Mouse (Mus musculus) adrenal gland, postnatal 36 days (tissue): ENCODE measurements around the gene Zfp85. TPM values are rescaled to one million over a fixed set of nuclear protein-coding genes. Genes with fewer than 3 reads are reported as not detected.

ENCODE experiments used
- total RNA-seq, 2 experiments: library from RNA; stranded (reverse); gene quantifications; 2 replicates each; pipeline ENCODE4 v1.2.3; 2021

Zfp85 gene
- total RNA-seq, 2 experiments from 2014 or later = 3.7 to 4.2 TPM

Other genes with a start within 250 kb of the Zfp85 start
- not detected for gene Gm26965, start 229.1 kb downstream of the Zfp85 start, total RNA-seq
- gene Zfp87, start 229.1 kb downstream of the Zfp85 start, total RNA-seq = 10 to 100 TPM; 22.0 to 23.3 TPM
- gene Zfp748, start 201.4 kb downstream of the Zfp85 start, total RNA-seq = 10 to 100 TPM in 1 of 2 experiments, 1 to 10 TPM in 1; 8.3 to 10.2 TPM
- 1 to 10 TPM; 7.5 to 7.7 TPM for gene Zfp729b, start 145.5 kb downstream of the Zfp85 start, total RNA-seq
- gene Gm49345, start 117.5 kb downstream of the Zfp85 start, total RNA-seq = 1 to 10 TPM; 1.0 to 1.9 TPM
- 1 to 10 TPM; 5.8 to 7.5 TPM for gene Zfp729a, start 117.4 kb downstream of the Zfp85 start, total RNA-seq
- gene Zfp738, start 68.2 kb downstream of the Zfp85 start, total RNA-seq = 10 to 100 TPM in 1 of 2 experiments, 1 to 10 TPM in 1; 9.9 to 10.7 TPM
- 10 to 100 TPM in 1 of 2 experiments, 1 to 10 TPM in 1; 8.2 to 12.0 TPM for gene Zfp65, start 26.1 kb downstream of the Zfp85 start, total RNA-seq
- 1 to 10 TPM; 1.7 to 3.5 TPM for gene Zfp493, start 24.5 kb upstream of the Zfp85 start, total RNA-seq
- 1 to 10 TPM; 2.3 to 4.2 TPM for gene Zfp273, start 58.5 kb upstream of the Zfp85 start, total RNA-seq
- 1 to 10 TPM; 2.7 to 3.8 TPM for gene Gm10037, start 75.9 kb upstream of the Zfp85 start, total RNA-seq
- not detected for gene BC048507, start 108.1 kb upstream of the Zfp85 start, total RNA-seq